Mouse (Mus musculus) heart, postnatal 0 days (tissue): ENCODE data around the gene Ubr1. TPM values are rescaled to one million over a fixed set of nuclear protein-coding genes. Genes with fewer than 3 reads are reported as not detected.

Experiments
- ATAC-seq: fragments of 200-750 bp; cut with Nextera tagmentation; 2 replicates; pipeline ENCODE4 v1.8.0; 2017; ENCODE audit warnings: low read depth, moderate number of reproducible peaks, moderate library complexity; ENCODE audit not compliant: insufficient read depth
- DNase-seq: peaks from one replicate; pipeline ENCODE4 v3.0.0-alpha.2; 2016; ENCODE audit warnings: low spot score
- H3K27ac ChIP-seq: fragments of 300-500 bp; sonication (generic); 2 replicates; pipeline ENCODE4 v1.5.1; 2014; ENCODE audit warnings: low read depth, mild to moderate bottlenecking
- H3K27me3 ChIP-seq: fragments of 300-500 bp; sonication (generic); 2 replicates; pipeline ENCODE4 v1.6.1; 2014; ENCODE audit warnings: low read length, mixed read lengths; ENCODE audit not compliant: control insufficient read depth, insufficient read depth
- H3K36me3 ChIP-seq: fragments of 300-500 bp; sonication (generic); replicated peaks from 2 replicates; pipeline ENCODE4 v1.6.1; 2014; ENCODE audit warnings: low read length, mixed read lengths; ENCODE audit not compliant: control insufficient read depth, insufficient read depth
- H3K4me1 ChIP-seq: fragments of 300-500 bp; sonication (generic); 2 replicates; pipeline ENCODE4 v1.6.1; 2014; ENCODE audit warnings: antibody characterized with exemption; ENCODE audit not compliant: control insufficient read depth, insufficient read depth
- H3K4me2 ChIP-seq: fragments of 300-500 bp; sonication (generic); 2 replicates; pipeline ENCODE4 v1.6.1; 2014; ENCODE audit warnings: low read depth, mild to moderate bottlenecking, low read length, moderate library complexity
- H3K4me3 ChIP-seq: fragments of 300-500 bp; sonication (generic); 2 replicates; pipeline ENCODE4 v1.5.1; 2014; ENCODE audit warnings: low read depth, low read length
- H3K9ac ChIP-seq: fragments of 300-500 bp; sonication (generic); replicated peaks from 2 replicates; pipeline ENCODE4 v1.6.1; 2014; ENCODE audit warnings: low read depth, low read length, mixed read lengths
- H3K9me3 ChIP-seq: fragments of 300-500 bp; sonication (generic); replicated peaks from 2 replicates; pipeline ENCODE4 v1.6.1; 2016; ENCODE audit warnings: low read length; ENCODE audit not compliant: control insufficient read depth
- CTCF ChIP-seq: IDR thresholded peaks from 2 replicates; pipeline ENCODE4 v1.5.1; 2016; ENCODE audit warnings: antibody characterized with exemption, control low read depth, low read depth
- EP300 ChIP-seq: IDR thresholded peaks from 2 replicates; pipeline ENCODE4 v1.6.1; 2016; ENCODE audit warnings: antibody characterized with exemption, low read depth
- WGBS: fragments of 180-500 bp; shearing (Covaris S2); extraction: QIAGEN DNeasy Blood & Tissue Kit; methylation state at CpG from one replicate; pipeline ENCODE4 v1.1.7; 2014; 5-methylcytosine and 5-hydroxymethylcytosine counted together
- polyA plus RNA-seq: library from polyadenylated mRNA; unstranded; fragments of >200 nt; fragmentation: Nextera tagmentation; extraction: Ambion mirVana; gene quantifications from 2 replicates; pipeline ENCODE4 v1.2.1, GENCODE M21; 2015
- total RNA-seq: library from RNA; depleted of rRNA; stranded (reverse); fragments of >200 nt; gene quantifications from 2 replicates; pipeline ENCODE4 v1.2.3, GENCODE M21; 2014; ENCODE audit warnings: low replicate concordance

The Ubr1 gene
- total and polyA plus RNA-seq, 2 experiments from 2014 or later: 14.3 to 28.9 TPM

DNA sequence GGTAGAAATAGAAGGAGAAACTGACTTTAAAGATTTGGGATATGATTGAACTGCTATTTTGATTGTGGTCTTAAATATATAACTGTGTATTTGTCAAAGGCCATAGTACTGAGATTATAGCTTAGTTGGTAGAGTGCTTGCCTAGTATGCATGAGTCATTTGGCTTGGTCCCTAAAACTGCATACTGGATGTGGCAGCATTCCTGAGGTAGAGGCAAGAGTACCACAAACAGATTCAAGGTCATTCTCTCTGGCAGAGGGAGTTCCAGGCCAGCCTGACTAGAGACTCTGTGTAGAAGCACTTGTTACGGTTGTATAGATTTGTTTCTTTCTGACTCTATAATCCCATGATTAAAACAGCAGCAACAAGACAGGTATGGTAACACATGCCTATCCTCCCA is 9.3 kb upstream of the Ubr1 start:
- WGBS: 68% methylated on average over 1 of the region's 1 CpGs
- TF ChIP-seq EP300 (no peak), CTCF (no peak)
- Histone ChIP-seq H3K9me3 (no peaks in the 10 kb centered on the region), H3K27me3 (no peaks in the 10 kb centered on the region), H3K4me1 (no peaks in the 10 kb centered on the region), H3K36me3 (no peaks in the 10 kb centered on the region), H3K4me2 (no peak overlapping the region), H3K27ac (no peak overlapping the region), H3K9ac (no peak overlapping the region), H3K4me3 (no peak overlapping the region)
- ATAC-seq (no peak), DNase-seq (no peak)

DNA sequence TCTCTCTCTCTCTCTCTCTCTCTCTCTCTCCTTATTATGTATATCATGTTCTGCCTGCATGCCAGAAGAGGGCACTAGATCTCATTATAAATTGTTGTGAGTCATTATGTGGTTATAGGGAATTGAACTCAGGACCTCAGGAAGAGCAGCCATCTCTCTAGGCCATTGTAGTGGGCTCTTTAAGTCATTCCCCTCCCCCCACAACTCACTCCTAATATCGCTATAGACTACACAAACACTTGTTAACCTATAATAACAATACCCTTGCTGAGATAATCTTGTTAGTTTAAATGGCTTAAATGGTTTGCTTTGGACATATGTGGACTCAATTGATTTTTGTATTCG is 8.2 kb upstream of the Ubr1 start:
- no peaks in the 10 kb centered on the region for H3K36me3 ChIP-seq
- H3K4me3 ChIP-seq: no peak overlapping the region
- H3K4me2 ChIP-seq: no peak overlapping the region
- DNase-seq (no peak), ATAC-seq (no peak)
- no peaks in the 10 kb centered on the region for H3K27me3 ChIP-seq
- no peaks in the 10 kb centered on the region for H3K4me1 ChIP-seq
- TF ChIP-seq CTCF: no peak; the same call in 1 of the 2 replicates
- no peak for TF ChIP-seq EP300
- H3K9ac ChIP-seq: no peak overlapping the region
- no peak overlapping the region for H3K27ac ChIP-seq
- H3K9me3 ChIP-seq: no peaks in the 10 kb centered on the region
- WGBS: 63% methylated on average over 2 of the region's 2 CpGs

DNA sequence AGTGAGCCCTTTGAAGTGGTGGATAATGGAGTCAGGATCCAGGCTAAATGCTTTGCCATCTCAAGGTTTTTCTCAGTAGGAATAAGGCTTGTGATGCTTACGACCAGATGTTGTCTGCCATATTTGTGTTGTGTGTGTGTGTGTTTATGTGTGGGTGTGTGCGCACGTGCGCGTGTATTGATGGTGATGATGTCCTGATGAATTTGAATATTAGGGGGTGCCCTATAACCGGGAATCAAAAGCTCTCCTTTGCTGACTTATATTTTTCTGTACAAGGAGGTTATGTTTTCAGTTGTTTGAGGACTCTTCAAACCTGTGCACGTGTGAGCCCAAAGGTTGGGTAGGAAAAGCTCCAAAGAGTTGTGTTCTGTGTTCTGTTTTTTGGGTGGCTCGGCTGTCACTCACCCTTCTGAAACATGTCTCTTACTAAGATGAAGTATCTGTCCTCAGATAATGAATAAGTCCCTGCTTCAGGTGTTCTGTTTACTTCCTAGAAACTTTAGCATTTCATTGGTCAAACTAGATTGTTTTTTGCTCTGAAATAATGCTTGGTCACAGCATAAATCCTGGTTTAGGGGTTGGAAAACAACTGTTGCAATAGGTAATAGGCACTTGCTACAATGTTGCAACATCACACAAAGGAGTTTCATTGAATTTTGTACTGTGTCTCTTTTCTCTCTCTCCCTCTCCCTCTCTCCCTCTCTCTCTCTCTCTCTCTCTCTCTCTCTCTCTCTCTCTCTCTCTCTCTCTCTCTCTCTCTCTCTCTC is 7.6 kb upstream of the Ubr1 start:
- H3K9ac ChIP-seq: peak overlapping the region; percentile 81; the same call in 1 of the 2 replicates
- peak overlapping the region; percentile 75 for H3K4me3 ChIP-seq
- H3K27ac ChIP-seq: peak overlapping the region; percentile 69; the same call in 1 of the 2 replicates
- no peak for DNase-seq
- 87% methylated on average over 8 of the region's 8 CpGs for WGBS
- no peak for ATAC-seq
- no peaks in the 10 kb centered on the region for H3K27me3 ChIP-seq
- TF ChIP-seq EP300: no peak
- no peak for TF ChIP-seq CTCF
- H3K4me1 ChIP-seq: no peaks in the 10 kb centered on the region
- H3K36me3 ChIP-seq: no peaks in the 10 kb centered on the region
- H3K9me3 ChIP-seq: no peaks in the 10 kb centered on the region
- H3K4me2 ChIP-seq: peak overlapping the region; percentile 92

DNA sequence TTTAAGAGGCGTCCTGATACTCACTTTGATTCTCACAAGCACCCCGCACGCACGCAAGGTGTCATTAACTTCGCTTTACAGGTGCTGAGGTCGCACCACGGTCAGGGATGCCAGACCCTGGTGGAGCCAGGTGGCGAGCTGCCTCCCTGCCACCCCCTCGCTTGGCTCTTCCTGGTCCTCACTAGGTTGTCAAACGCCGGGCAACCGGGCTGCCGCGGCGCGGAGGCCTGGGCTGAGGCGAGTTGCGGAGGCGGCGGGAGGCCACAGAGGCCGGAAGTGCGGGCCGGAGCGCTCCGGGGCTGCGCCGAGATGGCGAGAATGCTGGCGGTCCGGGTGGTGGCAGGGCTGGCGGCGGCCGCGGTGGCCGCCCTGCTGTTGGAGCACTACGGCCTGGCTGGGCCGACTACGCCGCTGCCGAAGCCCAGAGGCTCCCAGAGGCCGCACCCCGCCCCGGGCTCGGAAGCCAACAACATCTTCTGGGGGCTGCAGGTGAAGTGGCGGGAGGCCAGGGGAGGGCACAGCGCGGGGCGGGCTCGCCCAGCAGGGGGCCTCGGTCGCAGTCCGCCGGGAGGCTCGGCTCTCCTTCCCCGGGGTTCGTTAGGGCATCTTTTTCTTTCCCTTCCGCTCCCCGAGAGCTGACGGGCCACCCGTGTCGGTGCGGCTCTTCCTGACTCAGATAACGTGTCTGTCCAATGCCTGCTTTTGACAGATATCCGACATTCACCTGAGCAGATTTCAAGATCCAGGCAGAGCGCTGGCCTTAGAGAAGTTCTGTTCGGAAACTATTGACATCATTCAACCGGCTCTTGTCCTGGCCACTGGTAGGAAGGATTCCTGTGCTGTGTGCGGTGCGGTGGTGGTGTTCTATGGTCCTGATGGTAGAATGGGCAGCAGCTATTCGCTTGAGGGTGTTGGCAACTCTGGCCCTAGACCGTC is 6.7 kb upstream of the Ubr1 start, which contains the start of gene Tmem62:
Gene Tmem62, plus strand, starts transcription at position 28 of the 936 bp plus-strand sequence.
- H3K36me3 ChIP-seq: no peaks in the 10 kb centered on the region
- peak within 1 kb of the TSS; percentile 81 for H3K9ac ChIP-seq
- DNase-seq (peak; percentile 45), ATAC-seq (peak; percentile 84)
- H3K4me1 ChIP-seq: no peaks in the 10 kb centered on the region
- H3K27me3 ChIP-seq: no peaks in the 10 kb centered on the region
- 1% methylated on average over 57 of the region's 71 CpGs for whole genome bisulfite sequencing
- peak within 1 kb of the TSS; percentile 75 for H3K4me3 ChIP-seq
- H3K9me3 ChIP-seq: no peaks in the 10 kb centered on the region
- TF ChIP-seq CTCF (peak; percentile 32), EP300 (no peak)
- peak within 1 kb of the TSS; percentile 69 for H3K27ac ChIP-seq
- H3K4me2 ChIP-seq: peak within 1 kb of the TSS; percentile 92

DNA sequence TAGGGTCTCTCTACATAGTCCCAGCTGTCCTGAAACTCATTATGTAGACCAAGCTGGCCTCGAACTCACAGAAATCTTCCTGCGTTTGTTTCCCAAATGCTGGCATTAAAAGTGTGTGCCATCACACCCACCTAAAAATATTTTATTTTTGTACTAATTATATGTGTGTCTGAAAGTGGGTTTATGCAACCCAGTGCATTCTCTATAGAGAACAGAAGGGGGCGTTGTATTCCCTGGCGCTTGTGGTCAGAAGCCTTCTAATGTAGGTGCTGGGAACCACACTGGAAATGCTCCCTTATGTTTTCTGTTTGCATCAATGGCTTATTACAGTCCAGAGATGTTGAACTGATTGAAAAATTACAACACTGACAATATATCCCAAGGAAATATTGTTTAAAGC is 5.8 kb upstream of the Ubr1 start:
- Histone ChIP-seq H3K36me3 (no peaks in the 10 kb centered on the region), H3K4me1 (no peaks in the 10 kb centered on the region), H3K9ac (no peak overlapping the region), H3K27ac (no peak overlapping the region), H3K4me3 (no peak overlapping the region), H3K4me2 (no peak overlapping the region), H3K9me3 (no peaks in the 10 kb centered on the region), H3K27me3 (no peaks in the 10 kb centered on the region)
- ATAC-seq: no peak
- WGBS: 51% methylated on average over 4 of the region's 4 CpGs
- no peak for DNase-seq
- TF ChIP-seq EP300 (no peak), CTCF (peak; percentile 28)
